Mouse (Mus musculus) R1 (cell line): Measurements from ENCODE around the gene Klhl22.
"Not testable (repeated sequence)": the region's sequence is repeated elsewhere in the genome, so short reads cannot be mapped to it uniquely, and the experiment has no call there.

Experiments used
- DNase-seq: peaks from one replicate; pipeline ENCODE4 v3.0.0-alpha.2; 2018; ENCODE audit warnings: low read depth, low spot score

Gene Klhl22

GRCm38 (mm10) chr16:17759344-17759773 lies at the start of gene Klhl22:
Gene Klhl22 (plus strand): TSS chr16:17759618.
- peak; percentile 93 for DNase-seq

- DNase-seq: no peak
Observed at GRCm38 (mm10) chr16:17717791-17718190, 41.6 kb upstream of the Klhl22 start.

GRCm38 (mm10) chr16:17721114-17721808 lies 38.2 kb upstream of the Klhl22 start:
- no peak for DNase-seq

DNA sequence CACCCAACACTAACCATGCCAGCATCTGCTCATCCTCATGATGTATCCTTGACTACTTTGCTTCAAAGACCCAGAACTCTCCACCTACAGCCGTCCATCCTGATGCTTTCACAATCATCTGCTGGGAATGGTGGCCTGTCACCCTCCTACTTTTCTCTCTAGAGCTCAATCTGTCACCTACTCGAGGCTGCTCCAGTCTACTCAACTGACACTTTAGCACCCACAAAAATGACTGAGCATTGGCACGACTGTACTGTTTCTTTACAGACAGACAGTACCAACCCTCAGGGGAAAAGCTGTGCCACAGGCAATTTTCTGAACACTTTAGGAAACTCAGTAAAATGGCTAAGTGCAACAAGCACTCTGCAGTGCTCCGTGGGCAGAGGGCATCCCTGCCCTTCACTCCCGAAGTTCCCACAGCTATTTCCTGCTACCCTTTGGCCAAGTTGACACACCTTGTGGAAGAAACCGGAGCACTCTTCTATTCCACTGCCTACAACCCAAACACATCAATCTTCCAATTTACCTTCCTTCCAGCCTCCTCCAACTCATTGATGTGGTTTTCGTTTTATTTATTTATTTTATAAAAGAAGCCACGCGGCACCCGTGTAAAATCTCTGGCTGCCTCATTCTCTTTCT lies 37.5 kb upstream of the Klhl22 start:
- DNase-seq: no peak

DNA sequence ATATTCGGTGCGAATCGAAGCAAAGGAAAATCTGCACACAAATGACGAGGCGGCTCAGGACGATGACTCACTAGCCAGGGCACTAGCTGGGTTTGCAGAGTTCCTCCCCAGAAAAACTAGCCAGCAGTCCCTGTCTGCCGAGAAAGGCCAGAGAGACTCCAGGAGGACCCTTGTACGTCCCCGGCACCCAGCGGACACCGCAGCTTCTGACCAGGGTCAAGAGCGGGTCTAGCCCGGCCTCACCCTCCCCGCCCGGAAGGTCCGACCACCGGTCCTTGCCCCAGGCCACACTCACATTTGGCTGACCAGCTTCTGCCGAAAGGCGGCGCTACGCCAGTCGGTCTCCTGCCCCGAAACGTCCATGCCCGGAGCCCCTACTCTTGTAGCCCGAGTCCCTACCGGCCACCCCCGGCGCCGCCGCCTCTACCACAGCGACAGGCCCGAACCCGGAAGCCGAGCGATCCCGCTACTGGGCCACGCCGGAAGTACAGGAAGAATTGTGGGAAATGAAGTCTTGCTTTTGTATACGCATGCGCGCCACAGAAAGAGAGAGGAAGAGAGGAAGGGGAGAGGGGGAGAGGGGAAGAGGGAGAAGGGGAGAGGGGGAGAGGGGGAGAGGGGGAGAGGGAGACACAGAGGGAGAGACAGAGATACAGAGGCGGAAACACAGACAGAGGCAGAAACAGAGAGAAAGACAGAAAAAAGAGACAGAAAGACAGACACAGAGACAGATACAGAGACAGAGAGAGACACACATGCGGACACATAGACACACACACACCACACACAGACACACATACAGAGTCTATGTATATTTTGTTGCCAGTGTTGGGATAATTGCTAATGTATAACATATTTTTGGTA lies 36.7 kb upstream of the Klhl22 start:
- peak; percentile 96 for DNase-seq

GRCm38 (mm10) chr16:17723325-17723626 lies 36.1 kb upstream of the Klhl22 start:
- DNase-seq: no peak

- no peak for DNase-seq
Observed at GRCm38 (mm10) chr16:17724448-17724847, 35.0 kb upstream of the Klhl22 start.

DNA sequence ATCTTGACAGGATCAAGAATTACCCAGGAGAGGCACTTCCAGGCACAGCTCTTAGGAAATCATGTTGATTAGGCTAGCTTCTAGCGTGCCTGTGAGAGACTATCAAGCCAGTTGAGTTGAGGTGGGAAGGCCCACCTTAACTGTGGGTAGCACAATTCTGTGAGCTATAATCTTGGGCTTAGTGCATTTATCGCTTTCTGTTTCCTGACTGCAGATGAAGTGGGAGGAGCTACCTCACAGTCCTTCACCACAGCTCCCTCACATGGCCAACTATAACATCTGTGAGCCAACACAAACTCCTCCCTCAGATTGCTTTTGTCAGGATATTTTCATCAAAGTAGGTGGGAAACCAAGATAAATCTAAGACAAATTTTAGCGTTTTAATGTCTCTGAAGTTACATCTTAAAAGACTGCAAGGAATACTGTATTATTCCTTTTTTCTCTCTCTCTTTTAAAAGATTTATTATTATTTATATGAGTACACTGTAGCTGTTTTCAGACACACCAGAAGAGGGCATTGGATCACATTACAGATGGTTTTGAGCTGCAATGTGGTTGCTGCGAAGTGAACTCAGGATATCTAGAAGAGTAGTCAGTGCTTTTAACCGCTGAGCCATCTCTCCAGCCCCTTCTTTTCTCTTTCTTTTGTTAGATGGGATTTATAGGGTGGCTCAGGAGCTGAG lies 32.1 kb upstream of the Klhl22 start:
- peak; percentile 78 for DNase-seq

GRCm38 (mm10) chr16:17729974-17730373 lies 29.4 kb upstream of the Klhl22 start:
- DNase-seq: peak; percentile 53

GRCm38 (mm10) chr16:17732021-17732420 lies 27.4 kb upstream of the Klhl22 start:
- no peak for DNase-seq

GRCm38 (mm10) chr16:17732431-17732830 lies 27.0 kb upstream of the Klhl22 start:
- no peak for DNase-seq

DNA sequence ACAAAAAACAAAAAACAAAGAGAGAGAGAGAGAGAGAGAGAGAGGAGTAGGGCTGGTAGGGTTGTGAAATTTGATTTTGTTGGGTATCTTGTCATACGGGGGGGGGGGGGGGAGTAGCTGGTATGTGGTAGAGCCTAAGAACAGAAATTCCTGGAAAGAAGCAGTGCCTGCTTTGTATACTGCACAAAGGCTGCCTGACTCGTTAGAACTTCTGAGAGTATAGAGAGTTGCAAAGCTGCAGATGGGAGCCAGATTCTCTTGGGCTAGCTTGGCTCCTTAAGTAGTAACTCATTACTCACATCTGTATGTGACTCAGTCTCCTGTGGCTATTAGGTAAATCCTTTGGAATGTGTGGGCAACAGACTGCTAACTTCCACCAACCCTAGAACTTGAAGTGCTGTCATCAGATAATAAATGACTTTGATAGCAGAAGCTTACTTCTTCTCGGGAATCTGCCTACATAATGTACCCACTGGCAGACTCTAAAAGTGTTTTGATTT lies 26.5 kb upstream of the Klhl22 start, which contains the start of gene Med15:
TSS of gene Med15 (minus strand) at position 51 of the 500 bp plus-strand sequence.
- DNase-seq: no peak

DNA sequence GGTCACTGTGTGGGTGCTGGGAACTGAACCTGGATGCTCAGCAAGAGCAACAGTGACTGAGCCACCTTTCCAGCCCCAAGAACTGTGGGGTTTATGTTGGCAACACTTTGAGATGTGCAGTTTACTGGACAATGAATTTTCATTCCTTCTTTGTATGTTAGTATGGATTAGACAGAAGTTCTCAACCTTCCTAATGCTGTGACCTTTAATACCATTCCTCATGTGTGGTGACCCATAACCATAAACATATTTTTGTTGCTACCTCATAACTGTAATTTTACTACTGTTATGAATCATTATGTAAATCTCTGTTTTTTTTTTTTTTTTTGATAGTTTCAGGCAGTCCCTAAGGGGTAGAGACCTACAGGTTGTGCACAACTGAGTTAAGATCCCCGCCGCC lies 25.8 kb upstream of the Klhl22 start:
- DNase-seq: no peak

DNA sequence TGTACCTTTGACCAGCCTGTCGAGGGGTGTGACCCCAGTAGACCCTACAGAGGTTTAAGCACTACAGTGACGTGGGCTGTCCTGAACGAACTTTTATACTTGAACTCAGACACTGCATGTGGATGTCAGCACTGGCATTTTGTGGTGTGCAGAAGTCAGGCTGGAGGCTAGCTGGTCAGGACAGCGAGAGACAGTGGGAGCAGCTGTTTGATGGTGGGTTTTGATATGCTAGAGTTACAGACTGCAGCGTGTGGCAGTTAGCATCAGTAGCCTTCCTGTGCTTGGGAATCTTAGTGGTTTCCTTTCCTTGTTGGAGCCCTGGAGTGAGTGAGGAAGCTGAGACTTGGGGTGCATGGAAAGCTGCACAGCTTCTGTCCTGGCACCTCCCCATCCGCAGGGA lies 24.5 kb upstream of the Klhl22 start:
- DNase-seq: not testable (repeated sequence)

- no peak for DNase-seq
Observed at GRCm38 (mm10) chr16:17736156-17736555, 23.3 kb upstream of the Klhl22 start.

DNA sequence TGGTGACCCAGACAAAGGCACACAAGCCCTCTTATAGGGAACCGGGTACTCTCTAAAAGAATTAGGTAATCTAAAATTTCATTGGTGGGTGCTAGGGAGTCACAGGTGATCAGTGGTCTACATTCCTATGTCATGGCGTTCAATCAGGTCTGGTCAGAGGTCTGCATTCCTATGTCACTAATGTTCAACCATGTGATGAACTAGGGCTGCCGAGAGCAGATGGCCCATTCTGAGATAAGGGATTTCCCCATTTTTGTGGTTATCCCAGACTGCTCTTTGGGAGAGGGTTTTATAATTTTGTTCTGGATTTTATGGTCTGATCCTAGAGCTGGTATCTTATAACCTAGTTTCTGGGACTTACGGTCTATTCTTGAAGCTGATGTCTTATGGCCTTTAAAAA lies 19.3 kb upstream of the Klhl22 start:
- DNase-seq: no peak

DNA sequence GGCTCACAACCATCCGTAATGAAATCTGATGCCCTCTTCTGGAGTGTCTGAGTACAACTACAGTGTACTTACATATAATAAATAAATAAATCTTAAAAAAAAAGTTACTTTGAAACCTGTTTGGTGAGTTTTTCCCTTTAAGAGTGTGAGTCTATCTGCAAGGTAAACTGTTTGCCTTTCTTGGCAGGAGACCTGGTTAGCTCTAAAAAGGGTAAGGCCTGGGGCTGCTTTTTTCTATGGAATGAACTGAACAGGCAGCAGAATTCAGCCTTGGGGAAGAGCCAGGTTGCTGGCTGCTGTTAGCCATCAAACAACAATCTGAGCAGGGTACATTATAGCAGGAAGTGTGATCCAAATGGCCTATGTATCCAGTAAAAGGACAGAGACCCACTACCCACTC lies 16.6 kb upstream of the Klhl22 start:
- no peak for DNase-seq

GRCm38 (mm10) chr16:17743279-17743678 lies 16.1 kb upstream of the Klhl22 start:
- no peak for DNase-seq

- peak; percentile 78 for DNase-seq
Observed at GRCm38 (mm10) chr16:17744536-17744935, 14.9 kb upstream of the Klhl22 start.

DNA sequence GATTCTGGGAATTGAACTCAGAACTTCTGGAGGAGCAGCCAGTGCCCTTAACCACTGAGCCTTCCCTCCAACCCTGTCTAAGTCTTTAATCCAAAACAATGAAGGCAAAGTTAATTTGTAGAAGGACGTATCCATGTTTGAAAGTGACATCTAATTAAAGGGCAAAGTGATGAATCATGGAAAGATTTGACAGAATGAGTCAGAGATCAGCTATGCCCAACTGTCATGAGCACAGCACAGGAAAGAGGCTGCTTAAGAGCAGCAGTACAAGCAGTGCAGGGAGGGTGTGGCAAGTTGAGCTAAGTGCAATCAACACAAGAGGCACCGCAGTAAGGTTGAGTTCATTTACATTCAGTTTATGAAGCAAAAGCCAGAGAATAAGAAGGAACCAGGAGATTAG lies 14.4 kb upstream of the Klhl22 start:
- no peak for DNase-seq

- no peak for DNase-seq
Observed at GRCm38 (mm10) chr16:17753001-17753400, 6.4 kb upstream of the Klhl22 start.

DNA sequence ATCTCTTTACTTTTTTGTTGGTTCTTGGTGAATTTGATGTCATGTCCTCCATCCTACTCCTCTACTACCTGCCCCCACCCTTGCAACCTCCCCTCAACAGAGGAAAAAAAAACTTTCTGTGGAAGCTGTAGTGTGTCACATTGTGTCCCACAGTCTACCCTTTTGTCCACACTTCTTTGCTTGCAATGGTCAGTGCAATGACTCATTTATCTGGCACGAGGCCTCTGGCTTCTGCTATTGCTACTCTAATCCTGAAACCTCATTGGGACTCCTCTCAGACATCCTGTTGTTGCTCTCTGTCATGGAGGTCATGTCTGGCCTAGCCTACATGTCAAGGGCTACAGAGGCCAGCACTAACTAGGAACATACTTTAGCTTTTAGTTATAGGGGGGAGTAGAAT lies 5.7 kb upstream of the Klhl22 start:
- no peak for DNase-seq
